Mouse (Mus musculus): Measurements from ENCODE around the gene Sox13. TPM values are rescaled to one million over a fixed set of nuclear protein-coding genes. Genes with fewer than 3 reads are reported as not detected.

Gene Sox13
- polyA plus RNA-seq, 1 experiment from 2014 or later, result 5.2 TPM

DNA sequence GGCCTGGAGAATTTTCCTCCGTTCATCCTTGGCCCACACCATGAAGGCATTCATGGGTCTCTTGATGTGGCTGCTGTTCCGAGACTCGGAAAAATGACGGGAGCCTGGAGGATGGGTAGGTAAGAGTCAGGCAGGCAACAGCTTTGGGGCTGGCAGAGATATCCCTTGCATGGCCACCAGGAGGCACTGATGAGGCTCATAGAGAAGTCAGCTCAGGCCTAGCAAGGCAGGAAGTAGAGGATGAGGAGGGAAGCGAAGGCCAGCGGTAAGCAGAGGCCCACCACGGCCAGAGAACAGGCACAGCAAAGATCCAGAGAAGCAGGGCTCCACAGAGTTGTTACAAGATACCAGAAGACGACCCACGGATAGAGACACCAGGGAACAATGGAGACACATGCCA, 38.7 kb downstream of the Sox13 start:
- Histone ChIP-seq H3K36me3 (ENCODE audit: control insufficient read depth, insufficient read depth, low read length) (peaks cover 46% of the 10 kb centered on the region), H3K4me2 (ENCODE audit: low read length) (peak overlapping the region; percentile 29; the same call in 1 of the 2 replicates), H3K9ac (ENCODE audit: low read length) (peak overlapping the region; percentile 30; the same call in 1 of the 2 replicates), H3K27me3 (ENCODE audit: control insufficient read depth, insufficient read depth, low read length) (no peaks in the 10 kb centered on the region), H3K9me3 (ENCODE audit: control insufficient read depth, low read length) (no peaks in the 10 kb centered on the region), H3K27ac (replicated peaks in 1 of 2; ENCODE audit: control insufficient read depth in 1 of 2, insufficient read depth in 1 of 2, low read depth in 2 of 2, low read length in 2 of 2) (no peak overlapping the region), H3K4me3 (ENCODE audit: control insufficient read depth in 1 of 2, insufficient read depth in 1 of 2, low read depth in 1 of 2, low read length in 2 of 2) (no peak overlapping the region), H3K4me1 (ENCODE audit: control insufficient read depth in 2 of 2, insufficient read depth in 2 of 2, low read length in 2 of 2) (peaks cover 1 to 12% of the 10 kb centered on the region in 2 experiments; a peak in 2 of 4 replicates)
- no peak for ATAC-seq (ENCODE audit: insufficient number of reproducible peaks, insufficient read depth, low FRiP score, low read depth)
- WGBS, result 31% methylated on average over 9 of the region's 9 CpGs

DNA sequence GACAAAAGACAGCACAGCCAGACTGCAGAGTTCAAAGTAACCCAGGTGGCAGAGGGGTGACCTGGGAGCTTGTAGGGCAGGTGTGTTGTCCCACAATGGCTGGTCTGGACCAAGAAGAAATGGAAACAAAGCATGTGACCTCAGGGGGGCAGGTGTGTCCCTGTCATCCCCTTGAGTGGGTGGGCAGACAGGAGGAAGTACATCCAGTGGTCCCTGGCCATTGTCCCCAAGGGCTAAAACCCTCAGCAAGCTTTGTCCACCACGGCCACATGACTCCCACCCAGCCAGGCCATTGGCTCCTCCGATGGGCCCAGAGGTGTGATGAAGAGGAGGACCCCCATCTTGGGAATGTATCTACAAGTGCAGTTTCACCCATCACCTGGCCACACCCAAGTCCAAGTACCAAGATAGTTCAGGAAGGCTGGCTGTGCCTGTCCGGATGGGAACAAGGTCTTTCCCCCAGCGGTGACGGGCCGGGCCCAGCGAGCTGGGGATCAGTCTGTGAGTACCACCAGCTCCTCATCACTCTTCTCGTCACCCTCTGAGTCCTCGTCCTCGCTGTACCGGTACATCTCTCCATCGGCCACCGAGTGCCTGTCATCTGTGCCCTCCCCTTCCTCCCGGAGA, 40.9 kb downstream of the Sox13 start:
- no peaks in the 10 kb centered on the region for H3K9me3 ChIP-seq (ENCODE audit: control insufficient read depth, low read length)
- peaks cover 32% of the 10 kb centered on the region for H3K36me3 ChIP-seq (ENCODE audit: control insufficient read depth, insufficient read depth, low read length)
- WGBS, result 84% methylated on average over 14 of the region's 14 CpGs
- ATAC-seq (ENCODE audit: insufficient number of reproducible peaks, insufficient read depth, low FRiP score, low read depth), result no peak
- no peak overlapping the region for H3K4me3 ChIP-seq (ENCODE audit: control insufficient read depth in 1 of 2, insufficient read depth in 1 of 2, low read depth in 1 of 2, low read length in 2 of 2)
- no peak overlapping the region for H3K4me2 ChIP-seq (ENCODE audit: low read length)
- H3K27me3 ChIP-seq (ENCODE audit: control insufficient read depth, insufficient read depth, low read length), result no peaks in the 10 kb centered on the region
- no peak overlapping the region for H3K9ac ChIP-seq (ENCODE audit: low read length)
- no peak overlapping the region for H3K27ac ChIP-seq (replicated peaks in 1 of 2; ENCODE audit: control insufficient read depth in 1 of 2, insufficient read depth in 1 of 2, low read depth in 2 of 2, low read length in 2 of 2)
- peaks cover 6 to 25% of the 10 kb centered on the region in 2 experiments; a peak in 2 of 4 replicates for H3K4me1 ChIP-seq (ENCODE audit: control insufficient read depth in 2 of 2, insufficient read depth in 2 of 2, low read length in 2 of 2)

DNA sequence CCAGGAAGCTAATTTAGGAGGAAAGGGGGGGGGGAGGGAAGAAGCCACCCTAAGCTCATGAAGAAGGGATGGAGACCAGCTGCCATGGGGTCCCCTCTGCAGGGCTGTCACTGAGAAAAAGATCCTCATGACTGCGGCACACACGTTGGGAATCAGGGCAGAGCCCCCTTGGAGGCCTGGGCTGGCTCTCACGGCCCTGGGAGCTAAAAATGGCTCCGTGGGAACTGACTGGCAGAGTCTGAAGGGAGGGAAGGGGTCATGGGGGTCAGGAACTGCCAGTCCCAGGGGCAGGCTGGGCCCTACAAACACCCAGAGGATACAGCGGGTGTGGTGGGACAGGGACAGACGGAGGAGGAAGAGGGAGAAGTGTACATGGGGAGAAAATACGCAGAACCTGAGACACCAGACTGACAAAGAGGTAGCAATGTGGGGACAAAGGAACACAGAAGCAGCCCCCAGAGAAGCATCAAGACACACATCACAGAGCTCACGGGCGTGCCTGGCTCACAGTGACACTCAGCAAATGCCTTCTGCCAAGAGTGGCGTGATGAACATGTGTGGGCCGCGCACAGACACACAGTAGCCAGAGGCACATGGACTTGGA, 41.5 kb downstream of the Sox13 start:
- ATAC-seq (ENCODE audit: insufficient number of reproducible peaks, insufficient read depth, low FRiP score, low read depth), result no peak

DNA sequence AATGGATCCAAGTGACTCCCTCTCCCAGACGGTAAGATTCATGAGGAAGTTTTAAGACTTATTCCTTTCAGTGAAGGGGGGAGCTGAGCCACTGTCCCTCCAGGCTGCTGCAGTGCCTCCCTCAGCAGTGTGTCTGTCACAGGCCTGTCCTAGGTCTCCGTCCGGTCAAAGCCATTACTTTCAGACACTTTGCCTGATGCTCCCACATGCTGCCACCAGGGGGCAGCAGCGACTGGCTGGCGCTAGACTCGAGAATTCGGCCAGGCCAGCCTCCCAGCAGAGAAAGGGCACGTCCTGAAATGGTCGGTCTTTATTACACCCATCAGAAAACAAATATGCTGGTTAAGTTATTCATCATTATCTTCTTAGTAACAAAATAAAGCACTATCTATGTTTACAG, 42.2 kb downstream of the Sox13 start:
- ATAC-seq (ENCODE audit: insufficient number of reproducible peaks, insufficient read depth, low FRiP score, low read depth), result peak; percentile 12; the same call in 1 of the 2 replicates
- no peaks in the 10 kb centered on the region for H3K9me3 ChIP-seq (ENCODE audit: control insufficient read depth, low read length)
- 9% methylated on average over 9 of the region's 9 CpGs for WGBS
- no peak overlapping the region for H3K4me3 ChIP-seq (ENCODE audit: control insufficient read depth in 1 of 2, insufficient read depth in 1 of 2, low read depth in 1 of 2, low read length in 2 of 2)
- H3K27ac ChIP-seq (replicated peaks in 1 of 2; ENCODE audit: control insufficient read depth in 1 of 2, insufficient read depth in 1 of 2, low read depth in 2 of 2, low read length in 2 of 2), result no peak overlapping the region
- no peaks in the 10 kb centered on the region for H3K27me3 ChIP-seq (ENCODE audit: control insufficient read depth, insufficient read depth, low read length)
- H3K9ac ChIP-seq (ENCODE audit: low read length), result no peak overlapping the region
- H3K4me1 ChIP-seq (ENCODE audit: control insufficient read depth in 2 of 2, insufficient read depth in 2 of 2, low read length in 2 of 2), result peaks cover 6 to 25% of the 10 kb centered on the region in 2 experiments; a peak in 2 of 4 replicates
- no peak overlapping the region for H3K4me2 ChIP-seq (ENCODE audit: low read length)
- H3K36me3 ChIP-seq (ENCODE audit: control insufficient read depth, insufficient read depth, low read length), result peaks cover 26% of the 10 kb centered on the region

More for the DNA sequence above, 41.5 kb downstream of the Sox13 start:
- WGBS, result 57% methylated on average over 12 of the region's 12 CpGs
- Histone ChIP-seq H3K4me2 (ENCODE audit: low read length) (no peak overlapping the region), H3K27ac (replicated peaks in 1 of 2; ENCODE audit: control insufficient read depth in 1 of 2, insufficient read depth in 1 of 2, low read depth in 2 of 2, low read length in 2 of 2) (no peak overlapping the region), H3K4me1 (ENCODE audit: control insufficient read depth in 2 of 2, insufficient read depth in 2 of 2, low read length in 2 of 2) (peaks cover 6 to 25% of the 10 kb centered on the region in 2 experiments; a peak in 2 of 4 replicates), H3K36me3 (ENCODE audit: control insufficient read depth, insufficient read depth, low read length) (peaks cover 31% of the 10 kb centered on the region), H3K27me3 (ENCODE audit: control insufficient read depth, insufficient read depth, low read length) (no peaks in the 10 kb centered on the region), H3K9me3 (ENCODE audit: control insufficient read depth, low read length) (no peaks in the 10 kb centered on the region), H3K4me3 (ENCODE audit: control insufficient read depth in 1 of 2, insufficient read depth in 1 of 2, low read depth in 1 of 2, low read length in 2 of 2) (no peak overlapping the region), H3K9ac (ENCODE audit: low read length) (no peak overlapping the region)

DNA sequence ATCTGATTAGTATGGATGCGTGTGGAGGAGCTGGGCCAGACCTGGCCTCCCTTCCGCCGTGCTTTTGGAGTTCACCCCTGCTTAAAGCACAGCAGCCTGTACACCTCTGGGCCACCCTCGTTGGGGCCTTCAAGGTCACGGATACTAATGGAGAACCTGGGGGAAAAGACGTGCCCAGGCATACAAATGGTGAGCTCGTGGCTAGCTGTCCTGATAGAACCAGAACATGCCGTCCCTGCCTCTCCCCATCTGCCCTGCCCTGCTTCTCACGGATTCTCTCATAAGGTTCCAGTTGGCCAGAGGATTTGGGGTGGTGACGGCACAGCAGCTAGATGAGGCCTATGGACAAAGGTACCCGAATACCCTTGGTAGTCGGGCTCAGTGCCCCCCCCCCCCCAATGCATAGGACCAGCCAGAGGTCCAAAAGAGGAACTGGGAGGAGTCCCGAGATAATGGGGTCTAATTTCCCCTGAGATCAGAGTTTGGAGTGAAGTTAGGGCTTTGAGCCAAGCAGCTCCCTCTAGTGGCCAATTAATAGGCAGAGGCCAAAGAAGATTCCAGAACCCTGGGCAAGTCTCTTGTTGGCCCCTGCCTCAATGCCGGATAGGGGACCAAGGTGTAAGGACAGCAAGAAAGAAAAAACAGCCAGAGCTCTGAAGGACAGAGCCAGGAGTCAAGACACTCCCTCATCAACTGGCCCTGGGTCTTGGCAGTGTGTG, 43.7 kb downstream of the Sox13 start:
- ATAC-seq (ENCODE audit: insufficient number of reproducible peaks, insufficient read depth, low FRiP score, low read depth), result no peak
- no peaks in the 10 kb centered on the region for H3K9me3 ChIP-seq (ENCODE audit: control insufficient read depth, low read length)
- WGBS, result 69% methylated on average over 14 of the region's 14 CpGs
- no peak overlapping the region for H3K4me3 ChIP-seq (ENCODE audit: control insufficient read depth in 1 of 2, insufficient read depth in 1 of 2, low read depth in 1 of 2, low read length in 2 of 2)
- H3K9ac ChIP-seq (ENCODE audit: low read length), result no peak overlapping the region
- H3K4me2 ChIP-seq (ENCODE audit: low read length), result no peak overlapping the region
- peaks cover 20% of the 10 kb centered on the region for H3K36me3 ChIP-seq (ENCODE audit: control insufficient read depth, insufficient read depth, low read length)
- no peaks in the 10 kb centered on the region for H3K27me3 ChIP-seq (ENCODE audit: control insufficient read depth, insufficient read depth, low read length)
- no peak overlapping the region for H3K27ac ChIP-seq (replicated peaks in 1 of 2; ENCODE audit: control insufficient read depth in 1 of 2, insufficient read depth in 1 of 2, low read depth in 2 of 2, low read length in 2 of 2)
- peaks cover 6 to 21% of the 10 kb centered on the region in 2 experiments; a peak in 2 of 4 replicates for H3K4me1 ChIP-seq (ENCODE audit: control insufficient read depth in 2 of 2, insufficient read depth in 2 of 2, low read length in 2 of 2)

DNA sequence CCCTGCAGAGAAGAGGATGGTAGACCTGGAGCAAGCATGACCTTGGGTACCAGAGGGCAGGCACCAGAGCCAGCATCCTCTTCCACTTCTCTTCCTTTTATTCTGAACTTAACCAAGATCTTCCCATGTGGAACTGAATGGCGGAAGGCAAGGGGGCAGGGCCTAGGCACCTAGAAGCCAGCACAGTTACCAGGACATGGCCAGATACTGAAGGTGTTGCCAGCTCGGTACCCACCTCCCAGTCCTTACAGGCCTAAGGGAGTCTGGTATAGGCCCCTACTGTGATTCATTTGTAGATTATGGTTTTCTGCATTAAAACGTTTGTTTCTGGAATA, 44.2 kb downstream of the Sox13 start:
- Histone ChIP-seq H3K4me3 (ENCODE audit: control insufficient read depth in 1 of 2, insufficient read depth in 1 of 2, low read depth in 1 of 2, low read length in 2 of 2) (no peak overlapping the region), H3K4me1 (ENCODE audit: control insufficient read depth in 2 of 2, insufficient read depth in 2 of 2, low read length in 2 of 2) (peaks cover 6 to 21% of the 10 kb centered on the region in 2 experiments; a peak in 2 of 4 replicates), H3K36me3 (ENCODE audit: control insufficient read depth, insufficient read depth, low read length) (peaks cover 16% of the 10 kb centered on the region), H3K9ac (ENCODE audit: low read length) (no peak overlapping the region), H3K9me3 (ENCODE audit: control insufficient read depth, low read length) (no peaks in the 10 kb centered on the region), H3K27ac (replicated peaks in 1 of 2; ENCODE audit: control insufficient read depth in 1 of 2, insufficient read depth in 1 of 2, low read depth in 2 of 2, low read length in 2 of 2) (no peak overlapping the region), H3K4me2 (ENCODE audit: low read length) (no peak overlapping the region), H3K27me3 (ENCODE audit: control insufficient read depth, insufficient read depth, low read length) (no peaks in the 10 kb centered on the region)
- 79% methylated on average over 3 of the region's 3 CpGs for WGBS
- no peak for ATAC-seq (ENCODE audit: insufficient number of reproducible peaks, insufficient read depth, low FRiP score, low read depth)

DNA sequence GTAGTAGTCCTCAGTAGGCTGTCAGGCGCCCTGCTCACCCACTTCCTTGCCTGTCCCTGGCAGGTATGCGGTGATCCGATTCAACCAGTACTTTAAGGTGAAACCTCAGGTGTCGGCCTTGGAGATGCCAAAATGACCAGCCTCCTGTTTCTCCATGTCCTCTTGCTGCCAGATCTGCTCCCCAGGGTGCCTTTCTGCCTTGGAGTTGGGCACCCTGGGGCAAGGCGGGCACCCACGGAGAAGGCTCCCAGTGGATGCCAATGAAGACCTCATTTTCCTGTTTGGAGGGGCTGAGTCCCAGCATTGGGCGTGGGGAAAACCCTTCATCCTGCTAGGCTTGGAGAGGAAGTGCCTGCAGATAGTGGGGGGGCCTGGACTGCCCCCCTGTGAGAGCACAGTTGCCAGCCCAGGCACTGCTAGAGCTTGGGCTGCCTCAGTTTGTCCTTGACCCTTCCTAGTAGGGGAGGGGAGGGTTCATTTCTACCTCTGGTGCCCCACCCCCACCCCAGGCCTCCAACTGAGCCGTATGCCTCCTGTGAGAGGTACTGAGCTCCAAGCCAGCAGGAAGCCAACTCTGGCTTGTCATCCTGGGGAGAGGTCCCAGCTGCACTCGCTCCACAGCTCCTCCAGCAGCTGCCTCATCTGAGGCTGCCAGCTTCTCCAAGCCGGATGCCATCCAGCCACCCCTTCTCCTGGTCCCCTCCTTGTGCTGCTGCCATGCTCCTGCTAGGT, 44.8 kb downstream of the Sox13 start:
- no peaks in the 10 kb centered on the region for H3K27me3 ChIP-seq (ENCODE audit: control insufficient read depth, insufficient read depth, low read length)
- no peak overlapping the region for H3K4me2 ChIP-seq (ENCODE audit: low read length)
- H3K4me1 ChIP-seq (ENCODE audit: control insufficient read depth in 2 of 2, insufficient read depth in 2 of 2, low read length in 2 of 2), result peaks cover 6 to 21% of the 10 kb centered on the region in 2 experiments; a peak in 2 of 4 replicates
- no peak overlapping the region for H3K27ac ChIP-seq (replicated peaks in 1 of 2; ENCODE audit: control insufficient read depth in 1 of 2, insufficient read depth in 1 of 2, low read depth in 2 of 2, low read length in 2 of 2)
- peaks cover 11% of the 10 kb centered on the region for H3K36me3 ChIP-seq (ENCODE audit: control insufficient read depth, insufficient read depth, low read length)
- H3K9ac ChIP-seq (ENCODE audit: low read length), result no peak overlapping the region
- 58% methylated on average over 10 of the region's 10 CpGs for WGBS
- ATAC-seq (ENCODE audit: insufficient number of reproducible peaks, insufficient read depth, low FRiP score, low read depth), result no peak
- no peaks in the 10 kb centered on the region for H3K9me3 ChIP-seq (ENCODE audit: control insufficient read depth, low read length)
- H3K4me3 ChIP-seq (ENCODE audit: control insufficient read depth in 1 of 2, insufficient read depth in 1 of 2, low read depth in 1 of 2, low read length in 2 of 2), result no peak overlapping the region
